Mouse (Mus musculus): ENCODE data around the gene Mup15.
"Not testable (repeated sequence)": the region's sequence is repeated elsewhere in the genome, so short reads cannot be mapped to it uniquely, and the experiment has no call there.

Gene Mup15

GRCm38 (mm10) chr4:61439643-61440042 is at the start of gene Mup15:
Gene Mup15 (minus strand): TSS chr4:61439743.
- not testable (repeated sequence) for DNase-seq

All from thymus, postnatal 14 days (tissue).